Mouse (Mus musculus) activated CD4-positive, CD25-positive, alpha-beta regulatory T cell, adult 4 months (primary cell): ENCODE results near the gene Arsj. TPM values are rescaled to one million over a fixed set of nuclear protein-coding genes. Genes with fewer than 3 reads are reported as not detected.

Experiments used
- ATAC-seq: one replicate; pipeline ENCODE4 v1.8.0; 2017
- polyA plus RNA-seq, 2 experiments: library from polyadenylated mRNA; unstranded; fragments of 100-300 nt; shearing (Covaris generic); gene quantifications; one replicate each; pipeline ENCODE4 v1.2.1; 2017

Arsj gene
- polyA plus RNA-seq, result not detected

DNA sequence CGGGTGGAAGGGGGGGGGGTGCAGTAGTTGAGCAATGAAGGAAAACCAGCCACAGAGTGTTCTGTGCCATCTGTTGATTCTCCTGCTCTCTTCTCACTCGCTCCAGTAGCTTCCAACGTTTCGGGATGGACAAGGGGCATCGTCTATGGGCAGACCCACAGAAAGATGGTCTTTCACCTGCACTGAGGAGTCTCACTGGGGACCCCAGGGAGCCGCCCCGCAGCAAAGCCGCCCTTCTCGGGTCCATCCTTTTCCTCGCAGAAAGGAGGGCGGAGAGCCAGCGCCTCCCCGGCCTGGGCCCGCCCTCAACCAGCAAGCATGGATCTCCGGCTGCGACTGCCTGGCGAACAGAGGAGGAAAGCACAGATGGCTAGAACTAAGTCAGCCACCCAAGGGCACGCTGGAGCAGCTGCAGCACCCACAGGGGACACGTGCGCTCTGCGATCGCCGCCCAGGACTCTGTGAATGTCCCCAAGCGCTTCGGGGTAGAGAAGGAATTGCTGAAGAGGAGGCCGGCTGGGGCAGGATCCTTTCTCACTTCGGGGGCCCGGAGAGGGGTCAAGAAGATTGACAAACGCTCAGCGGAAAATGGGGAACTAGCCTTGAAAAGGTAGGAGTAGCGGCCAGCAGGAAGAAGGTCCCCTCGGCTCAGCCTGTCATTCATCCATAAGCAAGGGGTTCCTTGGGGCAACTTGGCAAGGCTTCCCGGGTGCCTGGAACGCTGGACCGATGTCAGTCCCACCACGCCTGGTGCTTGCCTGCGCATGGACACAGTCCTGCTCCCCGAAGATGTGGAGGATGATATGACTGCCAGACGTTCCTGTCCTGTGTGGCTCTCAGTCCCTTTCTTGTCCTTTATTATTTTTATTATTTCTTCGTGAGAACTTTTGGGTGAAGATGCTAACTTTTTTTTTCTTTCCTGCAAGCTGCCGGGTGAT lies at the start of gene Arsj:
TSS of gene Arsj (plus strand) at position 117 of the 938 bp plus-strand sequence.
- no peak for ATAC-seq

- no peak for ATAC-seq
Observed at GRCm38 (mm10) chr3:126324872-126325498, 38.5 kb upstream of the Arsj start.

DNA sequence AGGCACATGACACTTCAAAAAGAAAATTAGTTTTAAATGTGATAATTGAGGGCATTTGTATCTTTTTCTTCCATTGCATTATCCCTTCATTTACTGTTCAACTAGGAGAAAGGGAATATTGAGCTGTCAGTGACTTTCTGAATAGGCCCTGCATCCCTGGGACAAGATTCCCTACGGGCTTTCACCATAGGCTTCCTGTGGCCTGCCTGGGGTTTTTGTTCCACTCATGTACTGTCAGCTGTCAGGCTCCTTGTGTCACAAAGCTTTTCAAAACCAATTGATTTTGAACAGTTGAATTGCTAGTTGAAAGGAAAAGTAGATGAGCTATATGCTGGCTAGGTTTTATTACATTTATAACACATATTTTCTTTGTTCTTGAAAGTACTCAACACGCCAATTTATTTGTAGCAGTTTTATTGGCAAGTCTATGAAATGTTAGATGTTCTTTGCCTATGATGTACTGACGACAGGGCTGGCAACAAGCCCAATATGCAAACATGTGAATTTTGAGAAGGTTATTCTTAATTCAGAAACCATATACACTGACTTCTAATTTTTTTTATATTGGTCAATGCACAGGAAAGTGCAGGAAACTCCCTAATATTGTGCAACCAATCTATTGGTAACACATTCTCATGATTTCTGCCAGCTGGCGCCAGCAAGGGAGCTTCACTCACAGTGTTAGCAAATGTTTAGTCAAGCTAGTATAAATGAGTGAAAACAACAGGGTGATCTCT lies 37.4 kb upstream of the Arsj start:
- ATAC-seq, result no peak

DNA sequence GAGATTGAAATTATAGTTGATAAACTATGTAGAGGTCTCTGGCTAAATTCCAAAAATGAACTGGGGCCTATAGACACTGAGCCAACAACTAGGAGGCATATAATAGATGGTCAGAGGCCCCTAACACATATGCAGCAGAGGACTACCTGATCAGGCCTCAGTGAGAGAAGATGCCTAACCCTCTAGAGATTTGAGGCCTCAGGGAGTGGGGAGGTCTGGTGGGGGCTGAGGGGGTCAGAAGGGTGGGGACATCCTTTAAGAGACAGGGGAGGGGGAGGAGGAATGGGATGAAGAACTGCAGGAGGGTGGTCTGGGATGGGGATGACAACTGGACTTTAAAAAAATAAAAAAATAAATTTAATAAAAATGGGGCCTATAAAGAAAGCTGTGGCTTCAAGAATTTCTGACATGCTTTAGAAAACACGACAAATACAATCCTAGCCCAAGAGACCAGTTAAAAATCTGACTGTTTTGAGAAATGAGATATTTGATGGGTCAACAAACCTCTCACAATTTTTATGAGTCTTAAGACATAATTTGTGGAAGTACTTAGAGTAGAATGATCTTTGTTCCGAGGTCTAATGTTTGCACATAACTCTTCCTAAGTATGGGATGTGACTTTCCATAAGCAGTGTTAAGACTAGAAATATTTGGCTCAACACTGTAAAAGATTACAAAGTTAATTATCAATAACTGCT lies 36.7 kb upstream of the Arsj start:
- no peak for ATAC-seq

GRCm38 (mm10) chr3:126335329-126335728 lies 28.2 kb upstream of the Arsj start:
- no peak for ATAC-seq

DNA sequence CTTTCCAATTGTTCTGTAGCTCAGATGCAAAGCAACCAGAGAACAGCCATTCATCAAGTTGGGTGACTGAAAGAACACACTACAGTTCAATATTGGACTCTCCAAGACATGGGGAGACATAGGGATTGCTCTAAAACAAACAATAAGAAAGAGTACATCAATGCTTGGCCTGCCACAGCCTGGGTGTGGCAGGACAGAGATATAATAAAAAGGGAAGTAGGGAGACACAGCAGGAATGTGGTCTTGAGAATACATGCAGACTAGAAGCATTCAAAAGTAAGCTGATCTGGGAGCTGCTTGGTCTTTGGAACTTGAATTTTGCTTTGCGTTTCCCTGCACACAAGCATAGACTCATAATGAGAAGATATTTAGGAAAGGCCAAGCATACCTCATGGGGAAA lies 18.7 kb upstream of the Arsj start:
- no peak for ATAC-seq

GRCm38 (mm10) chr3:126359760-126360159 lies 3.7 kb upstream of the Arsj start:
- ATAC-seq, result no peak

DNA sequence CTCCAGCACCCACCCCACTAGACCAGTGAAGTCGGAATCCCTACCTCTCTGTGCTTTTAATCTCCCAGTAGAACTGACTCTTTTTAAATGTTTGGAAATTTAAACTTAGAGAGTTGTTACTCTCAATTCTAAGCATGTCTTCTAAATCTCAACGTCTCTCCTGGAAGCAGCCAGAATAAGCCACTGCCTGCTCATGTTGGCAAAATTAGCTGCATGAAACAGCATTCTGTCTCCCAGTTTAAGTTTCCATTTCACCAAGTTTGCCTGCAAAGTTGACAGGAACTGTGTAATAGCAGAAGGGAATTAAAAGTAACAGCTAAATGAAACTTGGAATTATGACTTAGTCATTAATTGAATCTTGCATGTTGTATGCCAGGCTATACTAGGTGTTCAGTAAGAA lies 1.1 kb upstream of the Arsj start:
- no peak for ATAC-seq

GRCm38 (mm10) chr3:126362931-126363525 lies 456 bp upstream of the Arsj start:
- ATAC-seq, result no peak

GRCm38 (mm10) chr3:126364555-126364954 lies 1.1 kb downstream of the Arsj start:
- no peak for ATAC-seq

DNA sequence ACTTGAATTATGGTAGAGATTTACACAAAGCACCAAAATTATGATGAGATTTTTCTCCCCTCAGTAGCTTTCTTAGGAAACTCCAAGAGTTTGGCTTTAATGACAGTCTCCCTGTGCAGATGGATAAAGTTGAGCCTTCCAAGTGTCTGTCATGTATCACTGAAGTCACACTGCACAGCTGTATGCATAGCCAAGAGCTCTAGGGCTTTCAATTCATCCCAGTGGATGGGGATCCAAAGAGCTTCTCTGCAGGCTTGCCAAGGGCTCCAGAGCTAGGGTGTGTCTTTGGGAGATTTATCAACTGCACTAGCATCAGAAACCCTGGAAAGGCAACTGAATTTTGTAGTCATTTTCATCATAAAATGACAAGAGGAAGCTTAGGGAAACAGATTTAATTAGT lies 7.1 kb downstream of the Arsj start:
- no peak for ATAC-seq

DNA sequence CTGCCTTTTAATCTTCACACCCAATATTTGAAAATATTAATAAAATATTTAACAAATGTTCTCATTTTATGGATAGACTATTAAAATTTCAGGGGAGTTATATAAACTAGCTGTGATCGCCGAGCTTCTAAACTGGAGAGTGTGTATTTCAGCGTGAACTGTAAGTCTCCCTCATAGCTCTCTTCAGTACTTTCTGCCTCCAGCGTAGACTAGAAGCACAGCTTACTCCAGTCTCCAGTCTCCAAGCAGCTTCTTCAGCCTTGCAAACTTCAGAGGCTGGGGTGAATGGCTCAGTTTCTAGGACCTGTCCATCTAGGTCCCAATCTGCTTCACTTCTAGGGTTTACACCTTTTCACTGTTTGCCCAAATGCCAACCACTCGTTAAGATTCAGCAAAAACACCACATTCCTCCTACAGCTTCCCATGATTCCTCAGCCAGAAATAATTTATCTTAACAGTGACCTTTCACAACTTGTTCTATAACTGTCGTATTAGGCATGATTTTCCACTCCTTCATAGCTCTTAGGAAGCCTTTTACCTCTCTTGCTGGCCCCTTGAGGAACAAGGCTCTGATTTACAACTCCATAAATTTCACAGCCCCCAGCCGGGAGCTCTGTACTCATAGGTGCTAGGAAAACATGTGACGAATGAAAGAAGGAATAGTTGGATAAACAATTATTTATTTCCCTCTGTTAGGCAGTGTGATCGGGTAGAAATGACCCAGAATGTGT lies 9.5 kb downstream of the Arsj start:
- no peak for ATAC-seq

- ATAC-seq, result no peak
Observed at GRCm38 (mm10) chr3:126373721-126374120, 10.2 kb downstream of the Arsj start.

GRCm38 (mm10) chr3:126379252-126379651 lies 15.8 kb downstream of the Arsj start:
- no peak for ATAC-seq

DNA sequence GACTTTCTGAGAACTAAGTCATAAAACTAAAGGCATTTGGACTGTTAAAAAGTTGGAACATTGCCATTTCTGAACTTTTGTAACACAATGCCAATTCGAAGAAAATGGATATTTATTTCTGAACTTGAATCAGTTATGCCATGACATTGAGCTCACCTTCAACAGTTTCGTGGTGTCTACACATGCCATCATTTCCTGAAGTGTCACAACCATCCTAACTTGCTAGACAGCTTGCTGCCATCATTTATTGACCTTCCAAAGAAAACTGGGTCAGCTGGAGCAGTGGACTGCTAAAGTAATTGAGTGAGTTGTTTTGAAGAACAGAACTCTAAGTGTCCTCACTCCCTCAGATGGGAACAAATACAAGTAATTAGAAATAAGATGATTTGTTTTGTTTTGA lies 16.2 kb downstream of the Arsj start:
- no peak for ATAC-seq

GRCm38 (mm10) chr3:126383276-126383675 lies 19.8 kb downstream of the Arsj start:
- ATAC-seq, result no peak

GRCm38 (mm10) chr3:126384657-126385438 lies 21.4 kb downstream of the Arsj start:
- no peak for ATAC-seq

GRCm38 (mm10) chr3:126397451-126397850 lies 34.0 kb downstream of the Arsj start:
- ATAC-seq, result no peak

GRCm38 (mm10) chr3:126397985-126398630 lies 34.6 kb downstream of the Arsj start:
- no peak for ATAC-seq

GRCm38 (mm10) chr3:126400726-126401125 lies 37.2 kb downstream of the Arsj start:
- no peak for ATAC-seq
